31 mouse cellular contexts compared by ENCODE assay signal in genomic region chr8:11512711-11513110, GRCm38 (mm10). TPM values are rescaled to one million over a fixed set of nuclear protein-coding genes. Genes with fewer than 3 reads are reported as not detected.
DNase-seq lines count a peak whose midpoint lies in the region; ATAC-seq and TF ChIP-seq lines count a peak whose summit lies in the region.
"Had no signal": no experiment of that assay in that cellular context is flagged by ENCODE, and none has a peak within 500 bp of the region (broad histone marks: within the 10 kb centered on the region; RNA-seq: fewer than 3 reads in every experiment).

No protein-coding gene starts in this region.

- 25% methylated on average over 9 of the region's 9 CpGs for WGBS in liver, embryonic 13.5 days (ENCODE audit: insufficient replicate concordance)
- 97% methylated on average over 9 of the region's 9 CpGs for WGBS in kidney, embryonic 14.5 days

- peaks cover 6 to 14% of the 10 kb centered on the region in 2 experiments for H3K36me3 ChIP-seq in MEL (ENCODE audit: control insufficient read depth in 1 of 2, insufficient read depth in 2 of 2, low read length in 2 of 2)
- peaks cover 96% of the 10 kb centered on the region for H3K36me3 ChIP-seq in liver, embryonic 13.5 days
- H3K36me3 ChIP-seq in kidney, embryonic 14.5 days (ENCODE audit: control insufficient read depth, insufficient read depth, low read length): peaks cover 83% of the 10 kb centered on the region

- H3K4me2 ChIP-seq in liver, embryonic 13.5 days: peak overlapping the region; percentile 37
- H3K4me2 ChIP-seq in kidney, embryonic 14.5 days (replicated peaks; ENCODE audit: low read depth, low read length): no peak overlapping the region
- H3K4me2 ChIP-seq: embryonic facial prominence, embryonic 12.5 days; forebrain, embryonic 15.5 days; heart, embryonic 15.5 days; hindbrain, embryonic 13.5 days; kidney, embryonic 15.5 days; lung, embryonic 14.5 days; midbrain, embryonic 11.5 days had no signal

- no peak overlapping the region for H3K9ac ChIP-seq in MEL (ENCODE audit: control insufficient read depth, low read depth, low read length, poor library complexity, severe bottlenecking)
- H3K9ac ChIP-seq in liver, embryonic 13.5 days: peak overlapping the region; percentile 33
- no peak overlapping the region for H3K9ac ChIP-seq in kidney, embryonic 14.5 days (ENCODE audit: low read depth, low read length)
- H3K9ac ChIP-seq: embryonic facial prominence, embryonic 12.5 days; forebrain, embryonic 15.5 days; heart, embryonic 15.5 days; hindbrain, embryonic 13.5 days; kidney, embryonic 15.5 days; lung, embryonic 14.5 days had no signal

- no peak; a peak in 1 of 4 replicates for TF ChIP-seq POLR2A in MEL (IDR thresholded peaks at IDR 0.05; ENCODE audit: control insufficient read depth in 1 of 2, insufficient read depth in 1 of 2, low read depth in 1 of 2, low read length in 2 of 2, poor library complexity in 1 of 2)

- no peaks in the 10 kb centered on the region for H3K79me2 ChIP-seq in MEL (ENCODE audit: control insufficient read depth, insufficient read depth, low read length, poor library complexity)

- TF ChIP-seq EP300 in MEL (IDR thresholded peaks at IDR 0.05; ENCODE audit: low read depth in 1 of 2, low read length in 2 of 2): peak in 1 of 2 experiments; percentile 35; a peak in 1 of 4 replicates

- peak; percentile 14 to 21 (median 20); a peak in 2 of 6 replicates for TF ChIP-seq CTCF in MEL (IDR thresholded peaks at IDR 0.05 in 2 of 3, conservative IDR thresholded peaks at IDR 0.05 in 1 of 3; ENCODE audit: control insufficient read depth in 1 of 3, insufficient read depth in 1 of 3, low read depth in 2 of 3, low read length in 3 of 3, poor library complexity in 1 of 3, severe bottlenecking in 1 of 3)

- intact Hi-C loops in heart, postnatal 14 days (cut with DNase I): no loop called here

- peak; percentile 77 for DNase-seq in MEL (ENCODE audit: low read depth, low spot score)
- peak; percentile 70 for DNase-seq in c-Kit-positive CD71-positive TER-119-positive erythroid progenitor cells, embryonic 14.5 days (ENCODE audit: low spot score)
- DNase-seq in liver, embryonic 13.5 days: peak; percentile 70
- no peak for DNase-seq in heart, postnatal 14 days
- no peak for DNase-seq in layer of hippocampus, postnatal 10 days (ENCODE audit: low spot score in 2 of 2)
- DNase-seq: adrenal gland, postnatal 14 days; cerebellum, adult 8-10 months; cerebellum, postnatal 36 days; embryo, embryonic 11 days; heart, postnatal 36 days; kidney, adult 11 months; kidney, postnatal 36 days; layer of hippocampus, postnatal 36 days; left cerebral cortex, postnatal 4 days; lung, embryonic 14.5 days; lung, postnatal 14 days; right cerebral cortex, adult 18-20 months; spleen, adult 18-20 months; thymus, postnatal 25 days had no signal

- no peaks in the 10 kb centered on the region for H3K27me3 ChIP-seq in MEL (ENCODE audit: control insufficient read depth in 1 of 2, insufficient read depth in 2 of 2, low read length in 2 of 2)
- no peaks in the 10 kb centered on the region for H3K27me3 ChIP-seq in liver, embryonic 13.5 days
- H3K27me3 ChIP-seq in kidney, embryonic 14.5 days (ENCODE audit: control insufficient read depth, insufficient read depth, low read length): no peaks in the 10 kb centered on the region
- H3K27me3 ChIP-seq: embryonic facial prominence, embryonic 12.5 days; forebrain, embryonic 15.5 days; heart, embryonic 15.5 days; hindbrain, embryonic 13.5 days; kidney, embryonic 15.5 days; Patski had no signal

- H3K4me1 ChIP-seq in MEL (ENCODE audit: control insufficient read depth in 1 of 2, insufficient read depth in 2 of 2, low read length in 2 of 2): peaks cover 0 to 22% of the 10 kb centered on the region in 2 experiments; a peak in 2 of 4 replicates
- H3K4me1 ChIP-seq in liver, embryonic 13.5 days (replicated peaks): peaks cover 43% of the 10 kb centered on the region
- no peaks in the 10 kb centered on the region for H3K4me1 ChIP-seq in kidney, embryonic 14.5 days (ENCODE audit: control insufficient read depth, insufficient read depth, low read length)
- H3K4me1 ChIP-seq: forebrain, embryonic 15.5 days; heart, embryonic 10.5 days; hindbrain, embryonic 13.5 days; kidney, embryonic 15.5 days had no signal

- no peak for TF ChIP-seq RAD21 in MEL (IDR thresholded peaks at IDR 0.05; ENCODE audit: low read depth, low read length)

- H3K4me3 ChIP-seq in MEL (ENCODE audit: control insufficient read depth in 1 of 2, insufficient read depth in 1 of 2, low read depth in 2 of 2, low read length in 2 of 2): no peak overlapping the region
- H3K4me3 ChIP-seq in liver, embryonic 13.5 days (replicated peaks): 0 out of 2 replicates have a peak overlapping the region, but pooled peaks have one; percentile 0
- no peak overlapping the region for H3K4me3 ChIP-seq in kidney, embryonic 14.5 days (ENCODE audit: low read length)
- H3K4me3 ChIP-seq: embryonic facial prominence, embryonic 12.5 days; forebrain, embryonic 15.5 days; heart, embryonic 10.5 days; heart, embryonic 15.5 days; hindbrain, embryonic 13.5 days; kidney, embryonic 15.5 days had no signal

- ATAC-seq in liver, embryonic 13.5 days (ENCODE audit: low read depth): peak; percentile 90
- peak; percentile 76 for ATAC-seq in megakaryocyte progenitor cell, adult 5-6 weeks (replicated peaks; ENCODE audit: poor library complexity)
- ATAC-seq in kidney, embryonic 14.5 days (ENCODE audit: low FRiP score, low TSS enrichment): no peak
- ATAC-seq: CD4-positive, CD25-positive, alpha-beta regulatory T cell, adult 4 months; forebrain, embryonic 15.5 days; midbrain, embryonic 16.5 days; Patski had no signal

- peak overlapping the region; percentile 46 for H3K27ac ChIP-seq in MEL (ENCODE audit: control insufficient read depth, low read depth, low read length)
- H3K27ac ChIP-seq in liver, embryonic 13.5 days: peak overlapping the region; percentile 78
- no peak overlapping the region for H3K27ac ChIP-seq in kidney, embryonic 14.5 days (ENCODE audit: low read depth, low read length)
- H3K27ac ChIP-seq: embryonic facial prominence, embryonic 12.5 days; forebrain, embryonic 15.5 days; heart, embryonic 10.5 days; heart, embryonic 15.5 days; hindbrain, embryonic 13.5 days; kidney, embryonic 15.5 days had no signal

- H3K9me3 ChIP-seq in MEL (replicated peaks; ENCODE audit: insufficient read depth, low read length): no peaks in the 10 kb centered on the region
- H3K9me3 ChIP-seq in liver, embryonic 13.5 days (replicated peaks): no peaks in the 10 kb centered on the region
- H3K9me3 ChIP-seq in kidney, embryonic 14.5 days (ENCODE audit: control insufficient read depth, low read length): no peaks in the 10 kb centered on the region
- H3K9me3 ChIP-seq: embryonic facial prominence, embryonic 12.5 days; forebrain, embryonic 15.5 days; heart, embryonic 10.5 days; heart, embryonic 15.5 days; hindbrain, embryonic 13.5 days; kidney, embryonic 15.5 days had no signal

TF ChIP-seq in MEL, 35 proteins besides CTCF, POLR2A, EP300 and RAD21 (continues in another document):
- no peak for TF ChIP-seq MXI1 (IDR thresholded peaks at IDR 0.05; ENCODE audit: low read depth, low read length)
- no peak for TF ChIP-seq ZKSCAN1 (IDR thresholded peaks at IDR 0.05; ENCODE audit: low read depth, low read length)
- peak; percentile 47 for TF ChIP-seq GATA1 (IDR thresholded peaks at IDR 0.05; ENCODE audit: low read depth, low read length)
- TF ChIP-seq TAL1 (IDR thresholded peaks at IDR 0.05; ENCODE audit: low read length): peak; percentile 82

RNA-seq across cellular contexts. Expression of gene Naxd, which starts 15.4 kb away (rescaled TPM):
- total RNA-seq in MEL (2012; rRNA removed): 54.8 and 60.9 TPM in 2 replicates
- 10 to 100 TPM in 1 of 2 experiments, not detected in 1; 72.3 TPM for polyA plus RNA-seq in MEL (2012; ENCODE audit: insufficient read depth in 1 of 2, insufficient read length in 2 of 2, low read depth in 1 of 2, low replicate concordance in 2 of 2, missing spikeins in 1 of 2)
- 39.6 and 40.4 TPM in 2 replicates for polyA plus RNA-seq in liver, embryonic 13.5 days (2015; fragmentation: Nextera tagmentation; extraction: Ambion mirVana)
- total RNA-seq in megakaryocyte progenitor cell, adult 5-6 weeks (2015): 59.8 and 65.7 TPM in 2 replicates
- total RNA-seq in megakaryocyte progenitor cell, adult 5-6 weeks (2017): 70.6 and 72.5 TPM in 2 replicates
- 10 to 100 TPM; 33.2 to 33.3 TPM for total RNA-seq in heart, postnatal 14 days (2021)
- 116 TPM in 2 replicates for polyA plus RNA-seq in kidney, embryonic 14.5 days (2014; fragmentation: Nextera tagmentation; extraction: Ambion mirVana)
- total RNA-seq in layer of hippocampus, postnatal 10 days (2021): 10 to 100 TPM; 52.7 to 67.3 TPM

RNA-seq across cellular contexts. Expression of gene Rab20, which starts 34.2 kb away (rescaled TPM):
- total RNA-seq in MEL (2012; rRNA removed): 8.4 and 10.4 TPM in 2 replicates
- 1 to 10 TPM in 1 of 2 experiments, not detected in 1; 9.5 TPM for polyA plus RNA-seq in MEL (2012; ENCODE audit: insufficient read depth in 1 of 2, insufficient read length in 2 of 2, low read depth in 1 of 2, low replicate concordance in 2 of 2, missing spikeins in 1 of 2)
- 3.1 and 3.5 TPM in 2 replicates for polyA plus RNA-seq in liver, embryonic 13.5 days (2015; fragmentation: Nextera tagmentation; extraction: Ambion mirVana)
- 1.3 and 2.2 TPM in 2 replicates for total RNA-seq in megakaryocyte progenitor cell, adult 5-6 weeks (2015)
- total RNA-seq in megakaryocyte progenitor cell, adult 5-6 weeks (2017): 3.7 and 5.2 TPM in 2 replicates
- 10 to 100 TPM; 18.5 to 20.2 TPM for total RNA-seq in heart, postnatal 14 days (2021)
- 19.5 TPM in 2 replicates for polyA plus RNA-seq in kidney, embryonic 14.5 days (2014; fragmentation: Nextera tagmentation; extraction: Ambion mirVana)
- under 1 TPM; 0.71 to 0.94 TPM for total RNA-seq in layer of hippocampus, postnatal 10 days (2021)

RNA-seq across cellular contexts. Expression of gene Cars2, which starts 37.9 kb away (rescaled TPM):
- 60.1 and 62.8 TPM in 2 replicates for total RNA-seq in MEL (2012; rRNA removed)
- polyA plus RNA-seq in MEL (2012; ENCODE audit: insufficient read depth in 1 of 2, insufficient read length in 2 of 2, low read depth in 1 of 2, low replicate concordance in 2 of 2, missing spikeins in 1 of 2): 10 to 100 TPM in 1 of 2 experiments, not detected in 1; 63.8 TPM
- polyA plus RNA-seq in liver, embryonic 13.5 days (2015; fragmentation: Nextera tagmentation; extraction: Ambion mirVana): 17.9 and 19.4 TPM in 2 replicates
- 27.6 and 32.8 TPM in 2 replicates for total RNA-seq in megakaryocyte progenitor cell, adult 5-6 weeks (2015)
- total RNA-seq in megakaryocyte progenitor cell, adult 5-6 weeks (2017): 39.6 and 41.2 TPM in 2 replicates
- 10 to 100 TPM; 37.0 TPM for total RNA-seq in heart, postnatal 14 days (2021)
- polyA plus RNA-seq in kidney, embryonic 14.5 days (2014; fragmentation: Nextera tagmentation; extraction: Ambion mirVana): 22.8 and 23.8 TPM in 2 replicates
- 10 to 100 TPM; 26.1 to 28.6 TPM for total RNA-seq in layer of hippocampus, postnatal 10 days (2021)

RNA-seq across cellular contexts. Expression of gene Ing1, which starts 42.7 kb away (rescaled TPM):
- 35.9 and 36.2 TPM in 2 replicates for total RNA-seq in MEL (2012; rRNA removed)
- polyA plus RNA-seq in MEL (2012; ENCODE audit: insufficient read depth in 1 of 2, insufficient read length in 2 of 2, low read depth in 1 of 2, low replicate concordance in 2 of 2, missing spikeins in 1 of 2): 10 to 100 TPM in 1 of 2 experiments, not detected in 1; 91.0 TPM
- polyA plus RNA-seq in liver, embryonic 13.5 days (2015; fragmentation: Nextera tagmentation; extraction: Ambion mirVana): 16.3 and 16.5 TPM in 2 replicates
- 30.3 and 31.5 TPM in 2 replicates for total RNA-seq in megakaryocyte progenitor cell, adult 5-6 weeks (2015)
- total RNA-seq in megakaryocyte progenitor cell, adult 5-6 weeks (2017): 41.7 and 52.5 TPM in 2 replicates
- 10 to 100 TPM; 23.6 to 24.2 TPM for total RNA-seq in heart, postnatal 14 days (2021)
- 35.7 and 40.7 TPM in 2 replicates for polyA plus RNA-seq in kidney, embryonic 14.5 days (2014; fragmentation: Nextera tagmentation; extraction: Ambion mirVana)
- 10 to 100 TPM; 35.6 to 39.5 TPM for total RNA-seq in layer of hippocampus, postnatal 10 days (2021)

Comparison
In these comparisons a context has a peak if more than half of its experiments do, and no peak if none do; other contexts are left out.
1. DNase-seq: peak in MEL (single experiment), c-Kit-positive CD71-positive TER-119-positive erythroid progenitor cells, embryonic 14.5 days (single experiment) and liver, embryonic 13.5 days (single experiment); none in heart, postnatal 14 days (0 of 2) and layer of hippocampus, postnatal 10 days (0 of 2).